8 mouse cellular contexts compared by ENCODE assay signal in the genomic region with DNA sequence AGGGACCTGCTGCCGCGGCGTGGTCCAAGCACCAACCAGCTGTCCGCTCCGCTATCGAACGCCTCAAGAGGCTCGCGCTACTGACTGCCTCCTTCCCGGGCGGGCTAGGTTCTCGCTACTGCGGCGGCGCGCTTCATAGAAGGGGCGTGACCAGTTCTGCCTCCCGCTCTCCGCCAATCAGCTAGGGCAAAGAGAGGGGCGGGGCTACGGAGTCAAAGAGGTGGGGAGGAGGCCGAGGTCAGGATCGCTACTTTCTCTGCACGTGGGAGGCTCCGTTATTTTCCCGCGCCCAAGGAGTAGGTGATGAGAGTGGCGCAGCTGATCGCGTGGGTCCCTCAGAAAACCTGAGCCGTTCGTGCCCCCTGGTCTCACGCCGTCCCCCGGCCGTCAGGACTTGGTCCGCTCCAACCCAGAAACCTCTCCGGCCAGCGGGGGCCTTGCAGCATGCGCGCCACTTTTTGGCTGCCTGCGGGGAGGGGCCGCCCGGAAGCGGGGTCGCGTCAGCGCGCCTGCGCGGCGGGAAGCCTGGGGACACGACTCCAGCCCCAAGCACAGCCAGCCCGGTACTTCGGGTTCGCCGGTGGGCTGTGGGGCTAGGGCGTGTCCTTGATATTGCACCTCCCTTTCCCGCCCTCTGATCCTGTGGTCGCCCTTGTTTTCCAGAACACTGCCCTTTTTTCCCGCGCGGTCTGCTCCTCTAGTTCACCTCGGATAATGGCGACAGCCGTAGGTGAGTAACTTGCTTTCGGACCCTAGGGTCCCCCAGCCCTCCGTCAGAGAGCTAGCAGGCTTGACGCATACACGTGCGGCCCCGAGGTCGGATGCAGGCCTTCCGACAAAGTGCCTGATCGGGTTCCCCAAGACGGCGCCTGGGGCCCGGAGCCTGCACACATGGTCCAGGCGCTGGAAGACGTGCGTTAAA. TPM values are rescaled to one million over a fixed set of nuclear protein-coding genes. Genes with fewer than 3 reads are reported as not detected.
A peak's percentile ranks its signal among the peaks of the same experiment; 100 is the strongest.
DNase-seq lines count a peak whose midpoint lies in the region; ATAC-seq and TF ChIP-seq lines count a peak whose summit lies in the region.

A gene (plus strand): TSS at position 202 of the 922 bp plus-strand sequence.
A gene (minus strand): TSS at position 473 of the 922 bp plus-strand sequence.

- H3K4me3 ChIP-seq in bone marrow, adult 2 months (replicated peaks; ENCODE audit: control insufficient read depth, low read depth, low read length): peak within 1 kb of the TSS; percentile 81
- peak within 1 kb of the TSS; percentile 78 for H3K4me3 ChIP-seq in embryonic facial prominence, embryonic 15.5 days (replicated peaks)
- peak within 1 kb of the TSS; percentile 87 for H3K4me3 ChIP-seq in kidney, embryonic 14.5 days (ENCODE audit: low read length)
- H3K4me3 ChIP-seq in limb, embryonic 15.5 days: peak within 1 kb of the TSS; percentile 72

- peak; percentile 99 for DNase-seq in 416B (ENCODE audit: low read depth)
- DNase-seq in heart, adult 9 months (ENCODE audit: low spot score in 2 of 2): peak; percentile 98 to 99
- peak; percentile 96 to 97 for DNase-seq in monocyte, adult 2 months (ENCODE audit: low read depth in 1 of 2, low spot score in 2 of 2)
- peak; percentile 98 to 99 for DNase-seq in spleen, postnatal 36 days (ENCODE audit: low spot score in 2 of 2)

- H3K9ac ChIP-seq in embryonic facial prominence, embryonic 15.5 days: peak within 1 kb of the TSS; percentile 64
- peak within 1 kb of the TSS; percentile 85 for H3K9ac ChIP-seq in kidney, embryonic 14.5 days (ENCODE audit: low read depth, low read length)
- H3K9ac ChIP-seq in limb, embryonic 15.5 days: peak within 1 kb of the TSS; percentile 55

- ATAC-seq in embryonic facial prominence, embryonic 15.5 days (ENCODE audit: insufficient number of reproducible peaks, low FRiP score, low TSS enrichment, low read depth): peak; percentile 97
- ATAC-seq in kidney, embryonic 14.5 days (ENCODE audit: low FRiP score, low TSS enrichment): peak; percentile 98
- peak; percentile 98 for ATAC-seq in limb, embryonic 15.5 days (ENCODE audit: insufficient number of reproducible peaks, low FRiP score, low TSS enrichment, low read depth)

- peak; percentile 82 for TF ChIP-seq POLR2A in bone marrow, adult 2 months (IDR thresholded peaks at IDR 0.05; ENCODE audit: borderline replicate concordance, control insufficient read depth, low read depth, low read length)

- no peaks in the 10 kb centered on the region; the same call in 1 of the 2 replicates for H3K4me1 ChIP-seq in bone marrow, adult 2 months (ENCODE audit: control insufficient read depth, insufficient read depth, low read length)
- peaks cover 29% of the 10 kb centered on the region for H3K4me1 ChIP-seq in embryonic facial prominence, embryonic 15.5 days
- peaks cover 19% of the 10 kb centered on the region for H3K4me1 ChIP-seq in kidney, embryonic 14.5 days (ENCODE audit: control insufficient read depth, insufficient read depth, low read length)
- peaks cover 25% of the 10 kb centered on the region; the same call in 1 of the 2 replicates for H3K4me1 ChIP-seq in limb, embryonic 15.5 days

- H3K36me3 ChIP-seq in embryonic facial prominence, embryonic 15.5 days: peaks cover 9% of the 10 kb centered on the region
- H3K36me3 ChIP-seq in kidney, embryonic 14.5 days (ENCODE audit: control insufficient read depth, insufficient read depth, low read length): peaks cover 14% of the 10 kb centered on the region; the same call in 1 of the 2 replicates
- peaks cover 10% of the 10 kb centered on the region; the same call in 1 of the 2 replicates for H3K36me3 ChIP-seq in limb, embryonic 15.5 days

- WGBS in bone marrow, adult 2 months: under 1% methylated on average over 81 of the region's 81 CpGs
- WGBS in embryonic facial prominence, embryonic 15.5 days: under 1% methylated on average over 80 of the region's 81 CpGs
- under 1% methylated on average over 80 of the region's 81 CpGs for WGBS in kidney, embryonic 14.5 days
- under 1% methylated on average over 81 of the region's 81 CpGs for WGBS in limb, embryonic 15.5 days

- TF ChIP-seq CTCF in bone marrow, adult 2 months (IDR thresholded peaks at IDR 0.05; ENCODE audit: control insufficient read depth, insufficient read depth, low read length): 0 out of 2 replicates have a peak, but pooled peaks have one; percentile 5

- peak within 1 kb of the TSS; percentile 85 for H3K4me2 ChIP-seq in embryonic facial prominence, embryonic 15.5 days (replicated peaks)
- H3K4me2 ChIP-seq in kidney, embryonic 14.5 days (replicated peaks; ENCODE audit: low read depth, low read length): peak within 1 kb of the TSS; percentile 54
- peak within 1 kb of the TSS; percentile 85 for H3K4me2 ChIP-seq in limb, embryonic 15.5 days

- no peaks in the 10 kb centered on the region for H3K9me3 ChIP-seq in embryonic facial prominence, embryonic 15.5 days (replicated peaks)
- no peaks in the 10 kb centered on the region for H3K9me3 ChIP-seq in kidney, embryonic 14.5 days (ENCODE audit: control insufficient read depth, low read length)
- H3K9me3 ChIP-seq in limb, embryonic 15.5 days: no peaks in the 10 kb centered on the region

- H3K27ac ChIP-seq in bone marrow, adult 2 months (ENCODE audit: control insufficient read depth, insufficient read depth, low read depth, low read length, poor library complexity): peak within 1 kb of the TSS; percentile 76
- H3K27ac ChIP-seq in embryonic facial prominence, embryonic 15.5 days (replicated peaks): peak within 1 kb of the TSS; percentile 87
- peak within 1 kb of the TSS; percentile 90 for H3K27ac ChIP-seq in kidney, embryonic 14.5 days (ENCODE audit: low read depth, low read length)
- H3K27ac ChIP-seq in limb, embryonic 15.5 days: peak within 1 kb of the TSS; percentile 96

- no peaks in the 10 kb centered on the region for H3K27me3 ChIP-seq in embryonic facial prominence, embryonic 15.5 days
- no peaks in the 10 kb centered on the region for H3K27me3 ChIP-seq in kidney, embryonic 14.5 days (ENCODE audit: control insufficient read depth, insufficient read depth, low read length)
- no peaks in the 10 kb centered on the region for H3K27me3 ChIP-seq in limb, embryonic 15.5 days

RNA-seq across cellular contexts. Expression of the first gene that starts in this region (rescaled TPM):
- polyA plus RNA-seq in bone marrow, adult 2 months (2011; ENCODE audit: insufficient read depth, insufficient read length, low replicate concordance, missing spikeins): 76.6 and 84.6 TPM in 2 replicates
- 223 and 228 TPM in 2 replicates for polyA plus RNA-seq in embryonic facial prominence, embryonic 15.5 days (2015; fragmentation: Nextera tagmentation; extraction: Ambion mirVana)
- polyA plus RNA-seq in kidney, embryonic 14.5 days (2014; fragmentation: Nextera tagmentation; extraction: Ambion mirVana): 343 and 349 TPM in 2 replicates
- polyA plus RNA-seq in limb, embryonic 15.5 days (2015; fragmentation: Nextera tagmentation; extraction: Ambion mirVana): 237 and 238 TPM in 2 replicates

RNA-seq across cellular contexts. Expression of the second gene that starts in this region (rescaled TPM):
- 11.0 and 17.2 TPM in 2 replicates for polyA plus RNA-seq in bone marrow, adult 2 months (2011; ENCODE audit: insufficient read depth, insufficient read length, low replicate concordance, missing spikeins)
- 17.1 and 17.9 TPM in 2 replicates for polyA plus RNA-seq in embryonic facial prominence, embryonic 15.5 days (2015; fragmentation: Nextera tagmentation; extraction: Ambion mirVana)
- polyA plus RNA-seq in kidney, embryonic 14.5 days (2014; fragmentation: Nextera tagmentation; extraction: Ambion mirVana): 34.9 and 51.7 TPM in 2 replicates
- 19.3 and 19.4 TPM in 2 replicates for polyA plus RNA-seq in limb, embryonic 15.5 days (2015; fragmentation: Nextera tagmentation; extraction: Ambion mirVana)

Comparison
In these comparisons a context has a peak if more than half of its experiments do, and no peak if none do; other contexts are left out.
1. Peak in every context shown above with its lines: DNase-seq, ATAC-seq, H3K4me3 ChIP-seq and H3K27ac ChIP-seq.